Mouse (Mus musculus) hindbrain, embryonic 10.5 days (tissue): ENCODE measurements around the gene Zic2. TPM values are rescaled to one million over a fixed set of nuclear protein-coding genes. Genes with fewer than 3 reads are reported as not detected.

Source experiments
- DNase-seq: peaks from one replicate; pipeline ENCODE4 v3.0.0-alpha.2; 2017; ENCODE audit warnings: low spot score
- H3K27ac ChIP-seq: fragments of 300-500 bp; sonication (generic); 2 replicates; pipeline ENCODE4 v1.5.1; 2016; ENCODE audit warnings: mild to moderate bottlenecking, moderate library complexity
- H3K27me3 ChIP-seq: fragments of 300-500 bp; sonication (generic); 2 replicates; pipeline ENCODE4 v1.6.1; 2016; ENCODE audit warnings: mild to moderate bottlenecking; ENCODE audit not compliant: poor library complexity, insufficient read depth, severe bottlenecking
- H3K36me3 ChIP-seq: fragments of 300-500 bp; sonication (generic); 2 replicates; pipeline ENCODE4 v1.6.1; 2016; ENCODE audit warnings: mild to moderate bottlenecking, moderate library complexity
- H3K4me1 ChIP-seq: fragments of 300-500 bp; sonication (generic); replicated peaks from 2 replicates; pipeline ENCODE4 v1.6.1; 2016; ENCODE audit warnings: mild to moderate bottlenecking
- H3K4me3 ChIP-seq: fragments of 300-500 bp; sonication (generic); 2 replicates; pipeline ENCODE4 v1.5.1; 2016; ENCODE audit warnings: mild to moderate bottlenecking, moderate library complexity
- H3K9me3 ChIP-seq: fragments of 300-500 bp; sonication (generic); 2 replicates; pipeline ENCODE4 v1.6.1; 2016; ENCODE audit warnings: mild to moderate bottlenecking, moderate library complexity
- WGBS: fragments of 180-500 bp; shearing (Covaris S2); methylation state at CpG from one replicate; pipeline ENCODE4 v1.1.7; 2016; 5-methylcytosine and 5-hydroxymethylcytosine counted together
- polyA plus RNA-seq: library from polyadenylated mRNA; unstranded; fragments of >200 nt; fragmentation: Nextera tagmentation; extraction: Ambion mirVana; gene quantifications from 2 replicates; pipeline ENCODE4 v1.2.1, GENCODE M21; 2016

Gene Zic2
- polyA plus RNA-seq, 1 experiment from 2014 or later: 7.2 TPM

GRCm38 (mm10) chr14:122492015-122492414 lies 16.8 kb downstream of the Zic2 start:
- H3K4me1 ChIP-seq: peaks cover 19% of the 10 kb centered on the region
- no peaks in the 10 kb centered on the region for H3K36me3 ChIP-seq
- H3K9me3 ChIP-seq: peaks cover 8% of the 10 kb centered on the region; the same call in 1 of the 2 replicates
- no peak for DNase-seq
- no peak overlapping the region for H3K27ac ChIP-seq
- H3K27me3 ChIP-seq: peaks cover 73% of the 10 kb centered on the region
- WGBS: 86% methylated on average over 1 of the region's 1 CpGs
- no peak overlapping the region for H3K4me3 ChIP-seq

- Histone ChIP-seq H3K36me3 (no peaks in the 10 kb centered on the region), H3K4me3 (no peak overlapping the region), H3K4me1 (no peaks in the 10 kb centered on the region), H3K27ac (no peak overlapping the region), H3K9me3 (no peaks in the 10 kb centered on the region), H3K27me3 (no peaks in the 10 kb centered on the region)
- DNase-seq: no peak
- 36% methylated on average over 2 of the region's 2 CpGs for WGBS
Measured at GRCm38 (mm10) chr14:122509058-122509457, 33.8 kb downstream of the Zic2 start.

- H3K9me3 ChIP-seq: no peaks in the 10 kb centered on the region
- H3K27me3 ChIP-seq: no peaks in the 10 kb centered on the region
- no peaks in the 10 kb centered on the region for H3K36me3 ChIP-seq
- no peak for DNase-seq
- H3K4me1 ChIP-seq: no peaks in the 10 kb centered on the region
- H3K27ac ChIP-seq: no peak overlapping the region
- WGBS: 67% methylated on average over 3 of the region's 3 CpGs
- no peak overlapping the region for H3K4me3 ChIP-seq
Measured at GRCm38 (mm10) chr14:122511519-122511918, 36.3 kb downstream of the Zic2 start.

GRCm38 (mm10) chr14:122513511-122514036 lies 38.3 kb downstream of the Zic2 start:
- Histone ChIP-seq H3K4me3 (no peak overlapping the region), H3K27me3 (no peaks in the 10 kb centered on the region), H3K4me1 (no peaks in the 10 kb centered on the region), H3K36me3 (no peaks in the 10 kb centered on the region), H3K9me3 (no peaks in the 10 kb centered on the region), H3K27ac (no peak overlapping the region)
- 83% methylated on average over 1 of the region's 1 CpGs for WGBS
- DNase-seq: no peak

- Histone ChIP-seq H3K9me3 (0 out of 2 replicates have a peak, but pooled peaks cover 4% of the 10 kb centered on the region), H3K27me3 (no peaks in the 10 kb centered on the region), H3K36me3 (no peaks in the 10 kb centered on the region), H3K4me3 (no peak overlapping the region), H3K27ac (no peak overlapping the region), H3K4me1 (peaks cover 2% of the 10 kb centered on the region; the same call in 1 of the 2 replicates)
- DNase-seq: no peak
- WGBS: 86% methylated on average over 4 of the region's 4 CpGs
Measured at GRCm38 (mm10) chr14:122528475-122528874, 53.2 kb downstream of the Zic2 start.

Other genes with a start within 250 kb of the Zic2 start
- 1.9 and 2.4 TPM in 2 replicates for gene Gm5089, start 24.3 kb upstream of the Zic2 start, polyA plus RNA-seq
- gene Zic5, start 9.8 kb upstream of the Zic2 start, polyA plus RNA-seq: 16.5 and 20.3 TPM in 2 replicates
- gene Gm10837, start 15.2 kb downstream of the Zic2 start, polyA plus RNA-seq: 0.24 and 0.29 TPM in 2 replicates
- 25.6 and 29.3 TPM in 2 replicates for gene Pcca, start 58.9 kb downstream of the Zic2 start, polyA plus RNA-seq